Comparison of ENCODE assay signal across 8 mouse cellular contexts in the genomic region with DNA sequence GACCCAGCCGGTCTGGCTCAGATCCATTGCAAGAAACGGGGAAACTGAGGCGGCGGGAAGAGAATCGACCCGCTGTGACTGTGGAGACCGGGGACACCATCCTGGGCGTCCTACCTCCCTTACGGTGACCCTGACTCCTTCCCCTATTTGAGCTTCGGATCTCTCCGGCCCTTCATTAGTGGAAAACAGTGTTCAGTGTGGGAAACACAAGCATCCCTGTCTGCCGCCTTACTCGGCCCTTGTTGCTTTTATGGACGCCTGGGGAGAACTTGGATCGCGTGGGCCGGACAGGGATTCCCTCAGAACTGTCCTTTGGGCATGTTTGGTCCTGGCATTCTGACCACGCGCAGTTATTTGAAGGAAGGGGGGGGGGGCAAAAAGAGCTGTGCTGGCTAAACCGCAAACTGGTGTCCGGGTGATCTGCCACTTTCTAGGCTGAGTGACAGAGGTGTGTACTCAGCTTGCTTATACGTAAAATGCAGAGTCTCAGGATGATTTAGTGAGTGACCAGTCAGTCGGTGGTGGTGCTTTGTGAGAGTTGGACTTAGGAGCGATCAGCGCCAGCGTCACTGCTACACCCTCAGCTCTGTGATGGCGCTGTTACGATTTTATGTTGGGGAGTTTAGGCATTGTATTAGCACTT. TPM values are rescaled to one million over a fixed set of nuclear protein-coding genes. Genes with fewer than 3 reads are reported as not detected.
A peak's percentile ranks its signal among the peaks of the same experiment; 100 is the strongest.
DNase-seq lines count a peak whose midpoint lies in the region; ATAC-seq and TF ChIP-seq lines count a peak whose summit lies in the region.

No protein-coding gene starts in this region.

- H3K9ac ChIP-seq in forebrain, embryonic 16.5 days (replicated peaks; ENCODE audit: low read depth, low read length), result peak overlapping the region; percentile 83
- H3K9ac ChIP-seq in limb, embryonic 15.5 days, result peak overlapping the region; percentile 67

- peak; percentile 34 for ATAC-seq in forebrain, embryonic 16.5 days
- no peak for ATAC-seq in limb, embryonic 15.5 days (ENCODE audit: insufficient number of reproducible peaks, low FRiP score, low TSS enrichment, low read depth)

- H3K36me3 ChIP-seq in forebrain, embryonic 16.5 days (ENCODE audit: control insufficient read depth, insufficient read depth), result peaks cover 7% of the 10 kb centered on the region
- peaks cover 9% of the 10 kb centered on the region for H3K36me3 ChIP-seq in limb, embryonic 15.5 days
- peaks cover 8% of the 10 kb centered on the region for H3K36me3 ChIP-seq in small intestine, adult 2 months (ENCODE audit: control insufficient read depth, insufficient read depth, low read length)

- H3K4me2 ChIP-seq in forebrain, embryonic 16.5 days (ENCODE audit: low read length), result peak overlapping the region; percentile 81
- H3K4me2 ChIP-seq in limb, embryonic 15.5 days, result peak overlapping the region; percentile 74

- no peak for TF ChIP-seq POLR2A in small intestine, adult 2 months (IDR thresholded peaks at IDR 0.05; ENCODE audit: low read depth, low read length)

- H3K9me3 ChIP-seq in forebrain, embryonic 16.5 days (ENCODE audit: control insufficient read depth, low read length), result 0 out of 2 replicates have a peak, but pooled peaks cover 2% of the 10 kb centered on the region
- no peaks in the 10 kb centered on the region for H3K9me3 ChIP-seq in limb, embryonic 15.5 days

- no peak for TF ChIP-seq CTCF in small intestine, adult 2 months (IDR thresholded peaks at IDR 0.05; ENCODE audit: extremely low read depth, insufficient read length, insufficient replicate concordance, low read depth, low read length)

- peak overlapping the region; percentile 50 for H3K27ac ChIP-seq in forebrain, embryonic 16.5 days (ENCODE audit: low read length)
- H3K27ac ChIP-seq in limb, embryonic 15.5 days, result peak overlapping the region; percentile 64
- H3K27ac ChIP-seq in small intestine, adult 2 months (ENCODE audit: insufficient read depth, low read depth, low read length), result peak overlapping the region; percentile 21; the same call in 1 of the 2 replicates

- peaks cover 17% of the 10 kb centered on the region for H3K4me1 ChIP-seq in forebrain, embryonic 16.5 days (replicated peaks; ENCODE audit: control insufficient read depth, insufficient read depth, low read length)
- H3K4me1 ChIP-seq in limb, embryonic 15.5 days, result peaks cover 27% of the 10 kb centered on the region
- peaks cover 13% of the 10 kb centered on the region; the same call in 1 of the 2 replicates for H3K4me1 ChIP-seq in small intestine, adult 2 months (ENCODE audit: control insufficient read depth, insufficient read depth, insufficient read length, low read length)

- peak; percentile 49 for DNase-seq in kidney, adult 18-20 months
- no peak for DNase-seq in kidney, postnatal 25 days
- peak; percentile 86 for DNase-seq in Muller cell, postnatal 12 days (ENCODE audit: inconsistent ontology term)
- no peak for DNase-seq in adrenal gland, postnatal 4 days (ENCODE audit: low spot score in 2 of 2)
- DNase-seq in retina, embryonic 14.5 days (ENCODE audit: low spot score), result no peak

- WGBS in forebrain, embryonic 16.5 days, result under 1% methylated on average over 28 of the region's 28 CpGs
- WGBS in limb, embryonic 15.5 days, result under 1% methylated on average over 28 of the region's 28 CpGs
- WGBS in small intestine, adult 2 months, result under 1% methylated on average over 28 of the region's 28 CpGs

- H3K4me3 ChIP-seq in forebrain, embryonic 16.5 days (replicated peaks; ENCODE audit: low read length), result peak overlapping the region; percentile 86
- H3K4me3 ChIP-seq in limb, embryonic 15.5 days, result peak overlapping the region; percentile 89
- peak overlapping the region; percentile 73 for H3K4me3 ChIP-seq in small intestine, adult 2 months (ENCODE audit: low read depth, low read length)

- H3K27me3 ChIP-seq in forebrain, embryonic 16.5 days (replicated peaks; ENCODE audit: control insufficient read depth, insufficient read depth, low read length), result no peaks in the 10 kb centered on the region
- no peaks in the 10 kb centered on the region for H3K27me3 ChIP-seq in limb, embryonic 15.5 days
- H3K27me3 ChIP-seq in small intestine, adult 2 months (ENCODE audit: control insufficient read depth, insufficient read depth, low read length), result no peaks in the 10 kb centered on the region

RNA-seq across cellular contexts. Expression of a gene that starts 0.5 kb away (rescaled TPM):
- 62.2 and 67.9 TPM in 2 replicates for polyA plus RNA-seq in forebrain, embryonic 16.5 days (2015; fragmentation: Nextera tagmentation; extraction: Ambion mirVana)
- polyA plus RNA-seq in limb, embryonic 15.5 days (2015; fragmentation: Nextera tagmentation; extraction: Ambion mirVana), result 81.1 and 84.8 TPM in 2 replicates
- 50.3 and 76.6 TPM in 2 replicates for polyA plus RNA-seq in small intestine, adult 2 months (2012; rRNA removed)
- 10 to 100 TPM; 48.9 to 65.6 TPM for total RNA-seq in adrenal gland, postnatal 4 days (2021)

RNA-seq across cellular contexts. Expression of a gene that starts 16.7 kb away (rescaled TPM):
- polyA plus RNA-seq in forebrain, embryonic 16.5 days (2015; fragmentation: Nextera tagmentation; extraction: Ambion mirVana), result 34.7 and 44.1 TPM in 2 replicates
- polyA plus RNA-seq in limb, embryonic 15.5 days (2015; fragmentation: Nextera tagmentation; extraction: Ambion mirVana), result 58.2 and 66.7 TPM in 2 replicates
- 116 and 163 TPM in 2 replicates for polyA plus RNA-seq in small intestine, adult 2 months (2012; rRNA removed)
- 10 to 100 TPM; 17.7 to 24.6 TPM for total RNA-seq in adrenal gland, postnatal 4 days (2021)

RNA-seq across cellular contexts. Expression of a gene that starts 25.6 kb away (rescaled TPM):
- polyA plus RNA-seq in forebrain, embryonic 16.5 days (2015; fragmentation: Nextera tagmentation; extraction: Ambion mirVana), result 169 and 197 TPM in 2 replicates
- polyA plus RNA-seq in limb, embryonic 15.5 days (2015; fragmentation: Nextera tagmentation; extraction: Ambion mirVana), result 114 TPM in 2 replicates
- polyA plus RNA-seq in small intestine, adult 2 months (2012; rRNA removed), result 79.6 and 166 TPM in 2 replicates
- 10 to 100 TPM; 64.7 to 65.4 TPM for total RNA-seq in adrenal gland, postnatal 4 days (2021)

RNA-seq across cellular contexts. Expression of a gene that starts 26.2 kb away (rescaled TPM):
- 52.9 and 58.8 TPM in 2 replicates for polyA plus RNA-seq in forebrain, embryonic 16.5 days (2015; fragmentation: Nextera tagmentation; extraction: Ambion mirVana)
- polyA plus RNA-seq in limb, embryonic 15.5 days (2015; fragmentation: Nextera tagmentation; extraction: Ambion mirVana), result 78.4 and 97.2 TPM in 2 replicates
- polyA plus RNA-seq in small intestine, adult 2 months (2012; rRNA removed), result 62.8 and 108 TPM in 2 replicates
- 10 to 100 TPM; 88.2 to 99.0 TPM for total RNA-seq in adrenal gland, postnatal 4 days (2021)

RNA-seq across cellular contexts. Expression of a gene that starts 40.3 kb away (rescaled TPM):
- polyA plus RNA-seq in forebrain, embryonic 16.5 days (2015; fragmentation: Nextera tagmentation; extraction: Ambion mirVana), result 56.0 and 56.1 TPM in 2 replicates
- 51.3 and 54.5 TPM in 2 replicates for polyA plus RNA-seq in limb, embryonic 15.5 days (2015; fragmentation: Nextera tagmentation; extraction: Ambion mirVana)
- polyA plus RNA-seq in small intestine, adult 2 months (2012; rRNA removed), result 32.2 and 60.0 TPM in 2 replicates
- total RNA-seq in adrenal gland, postnatal 4 days (2021), result 10 to 100 TPM; 35.2 to 39.2 TPM

Comparison
In these comparisons a context has a peak if more than half of its experiments do, and no peak if none do; other contexts are left out.
1. DNase-seq: peak in kidney, adult 18-20 months (single experiment) and Muller cell, postnatal 12 days (single experiment); none in kidney, postnatal 25 days (0 of 2), adrenal gland, postnatal 4 days (0 of 2) and retina, embryonic 14.5 days (single experiment).
2. Peak in every context shown above with its lines, with median percentiles within 50 percentile points of each other: H3K27ac ChIP-seq and H3K4me3 ChIP-seq.